Mouse (Mus musculus) granulocyte monocyte progenitor cell, adult 5-6 weeks (primary cell): Measurements from ENCODE around the gene Edf1. TPM values are rescaled to one million over a fixed set of nuclear protein-coding genes. Genes with fewer than 3 reads are reported as not detected.

Experiments used
- total RNA-seq, 2 experiments: library from RNA; stranded (forward) in 1 of 2; stranded (reverse) in 1 of 2; fragments of 200-712, 200-1000 nt in 1 of 2; fragments of >200 nt in 1 of 2; fragmentation: Nextera tagmentation in 1 of 2; gene quantifications; 2 replicates each; pipeline ENCODE4 v1.2.3; 2014 to 2017

The Edf1 gene
- total RNA-seq, 2 experiments from 2014 or later, result 107 to 134 TPM

Other genes with a start within 250 kb of the Edf1 start
Only the 30 nearest of the 33 such genes appear.
- 15.2 and 34.8 TPM in 2 replicates for gene Dpp7, start 201.5 kb upstream of the Edf1 start, total RNA-seq (2014; fragmentation: Nextera tagmentation)
- 11.9 and 16.9 TPM in 2 replicates for gene Dpp7, start 201.5 kb upstream of the Edf1 start, total RNA-seq (2017)
- gene Uap1l1, start 192.2 kb upstream of the Edf1 start, total RNA-seq (2014; fragmentation: Nextera tagmentation), result 55.6 and 58.1 TPM in 2 replicates
- 13.8 and 18.4 TPM in 2 replicates for gene Uap1l1, start 192.2 kb upstream of the Edf1 start, total RNA-seq (2017)
- 4.5 and 17.1 TPM in 2 replicates for gene Sapcd2, start 185.5 kb upstream of the Edf1 start, total RNA-seq (2014; fragmentation: Nextera tagmentation)
- gene Sapcd2, start 185.5 kb upstream of the Edf1 start, total RNA-seq (2017), result 7.8 and 17.3 TPM in 2 replicates
- gene Entpd2, start 162.0 kb upstream of the Edf1 start, total RNA-seq (2014; fragmentation: Nextera tagmentation), result not detected in 2 replicates
- not detected in 2 replicates for gene Entpd2, start 162.0 kb upstream of the Edf1 start, total RNA-seq (2017)
- not detected in 2 replicates for gene Npdc1, start 158.5 kb upstream of the Edf1 start, total RNA-seq (2014; fragmentation: Nextera tagmentation)
- gene Npdc1, start 158.5 kb upstream of the Edf1 start, total RNA-seq (2017), result not detected in 2 replicates
- 34.5 and 38.8 TPM in 2 replicates for gene Fut7, start 134.6 kb upstream of the Edf1 start, total RNA-seq (2014; fragmentation: Nextera tagmentation)
- gene Fut7, start 134.6 kb upstream of the Edf1 start, total RNA-seq (2017), result 24.8 and 27.3 TPM in 2 replicates
- 54.8 and 56.4 TPM in 2 replicates for gene Abca2, start 129.1 kb upstream of the Edf1 start, total RNA-seq (2014; fragmentation: Nextera tagmentation)
- 21.0 and 23.1 TPM in 2 replicates for gene Abca2, start 129.1 kb upstream of the Edf1 start, total RNA-seq (2017)
- not detected in 2 replicates for gene Clic3, start 101.0 kb upstream of the Edf1 start, total RNA-seq (2014; fragmentation: Nextera tagmentation)
- gene Clic3, start 101.0 kb upstream of the Edf1 start, total RNA-seq (2017), result 1.4 TPM in 1 of 2 replicates, not detected in the other
- 29.1 and 39.4 TPM in 2 replicates for gene Paxx, start 96.8 kb upstream of the Edf1 start, total RNA-seq (2014; fragmentation: Nextera tagmentation)
- 20.2 and 32.5 TPM in 2 replicates for gene Paxx, start 96.8 kb upstream of the Edf1 start, total RNA-seq (2017)
- gene Ptgds, start 87.8 kb upstream of the Edf1 start, total RNA-seq (2014; fragmentation: Nextera tagmentation), result 3.5 and 4.2 TPM in 2 replicates
- 0.93 TPM in 1 of 2 replicates, not detected in the other for gene Ptgds, start 87.8 kb upstream of the Edf1 start, total RNA-seq (2017)
- gene Lcn12, start 63.9 kb upstream of the Edf1 start, total RNA-seq (2014; fragmentation: Nextera tagmentation), result not detected in 2 replicates
- not detected in 2 replicates for gene Lcn12, start 63.9 kb upstream of the Edf1 start, total RNA-seq (2017)
- 30.4 and 55.0 TPM in 2 replicates for gene Fbxw5, start 57.1 kb upstream of the Edf1 start, total RNA-seq (2014; fragmentation: Nextera tagmentation)
- 23.9 and 31.4 TPM in 2 replicates for gene Fbxw5, start 57.1 kb upstream of the Edf1 start, total RNA-seq (2017)
- gene C8g, start 56.1 kb upstream of the Edf1 start, total RNA-seq (2014; fragmentation: Nextera tagmentation), result 6.0 TPM in 1 of 2 replicates, not detected in the other
- 1.5 and 1.6 TPM in 2 replicates for gene C8g, start 56.1 kb upstream of the Edf1 start, total RNA-seq (2017)
- 17.3 and 18.2 TPM in 2 replicates for gene Traf2, start 10.9 kb upstream of the Edf1 start, total RNA-seq (2014; fragmentation: Nextera tagmentation)
- gene Traf2, start 10.9 kb upstream of the Edf1 start, total RNA-seq (2017), result 13.9 and 15.9 TPM in 2 replicates
- gene Mamdc4, start 17.0 kb downstream of the Edf1 start, total RNA-seq (2014; fragmentation: Nextera tagmentation), result 1.5 and 3.4 TPM in 2 replicates
- 1.2 and 66.7 TPM in 2 replicates for gene Mamdc4, start 17.0 kb downstream of the Edf1 start, total RNA-seq (2017)
- 62.5 and 89.4 TPM in 2 replicates for gene Phpt1, start 17.4 kb downstream of the Edf1 start, total RNA-seq (2014; fragmentation: Nextera tagmentation)
- 5.9 and 46.2 TPM in 2 replicates for gene Phpt1, start 17.4 kb downstream of the Edf1 start, total RNA-seq (2017)
- not detected in 2 replicates for gene Ajm1, start 23.9 kb downstream of the Edf1 start, total RNA-seq (2014; fragmentation: Nextera tagmentation)
- 0.39 TPM in 1 of 2 replicates, not detected in the other for gene Ajm1, start 23.9 kb downstream of the Edf1 start, total RNA-seq (2017)
- 63.1 and 75.4 TPM in 2 replicates for gene Rabl6, start 50.7 kb downstream of the Edf1 start, total RNA-seq (2014; fragmentation: Nextera tagmentation)
- gene Rabl6, start 50.7 kb downstream of the Edf1 start, total RNA-seq (2017), result 61.3 and 71.0 TPM in 2 replicates
- gene Ccdc183, start 59.8 kb downstream of the Edf1 start, total RNA-seq (2014; fragmentation: Nextera tagmentation), result not detected in 2 replicates
- not detected in 2 replicates for gene Ccdc183, start 59.8 kb downstream of the Edf1 start, total RNA-seq (2017)
- 11.4 and 27.3 TPM in 2 replicates for gene Tmem141, start 64.2 kb downstream of the Edf1 start, total RNA-seq (2014; fragmentation: Nextera tagmentation)
- gene Tmem141, start 64.2 kb downstream of the Edf1 start, total RNA-seq (2017), result 25.0 and 31.5 TPM in 2 replicates
- gene Fcna, start 70.2 kb downstream of the Edf1 start, total RNA-seq (2014; fragmentation: Nextera tagmentation), result not detected in 2 replicates
- gene Fcna, start 70.2 kb downstream of the Edf1 start, total RNA-seq (2017), result 2.0 TPM in 1 of 2 replicates, not detected in the other
- not detected in 2 replicates for gene Lcn8, start 95.3 kb downstream of the Edf1 start, total RNA-seq (2014; fragmentation: Nextera tagmentation)
- not detected in 2 replicates for gene Lcn8, start 95.3 kb downstream of the Edf1 start, total RNA-seq (2017)
- not detected in 2 replicates for gene Lcn5, start 100.1 kb downstream of the Edf1 start, total RNA-seq (2014; fragmentation: Nextera tagmentation)
- gene Lcn5, start 100.1 kb downstream of the Edf1 start, total RNA-seq (2017), result not detected in 2 replicates
- not detected in 2 replicates for gene Lcn6, start 118.9 kb downstream of the Edf1 start, total RNA-seq (2014; fragmentation: Nextera tagmentation)
- gene Lcn6, start 118.9 kb downstream of the Edf1 start, total RNA-seq (2017), result not detected in 2 replicates
- gene Lcn10, start 124.9 kb downstream of the Edf1 start, total RNA-seq (2014; fragmentation: Nextera tagmentation), result not detected in 2 replicates
- not detected in 2 replicates for gene Lcn10, start 124.9 kb downstream of the Edf1 start, total RNA-seq (2017)
- gene Obp2a, start 142.2 kb downstream of the Edf1 start, total RNA-seq (2014; fragmentation: Nextera tagmentation), result not detected in 2 replicates
- not detected in 2 replicates for gene Obp2a, start 142.2 kb downstream of the Edf1 start, total RNA-seq (2017)
- 12.2 and 20.9 TPM in 2 replicates for gene Bmyc, start 148.9 kb downstream of the Edf1 start, total RNA-seq (2014; fragmentation: Nextera tagmentation)
- 4.9 and 9.2 TPM in 2 replicates for gene Bmyc, start 148.9 kb downstream of the Edf1 start, total RNA-seq (2017)
- gene Obp2b, start 179.2 kb downstream of the Edf1 start, total RNA-seq (2014; fragmentation: Nextera tagmentation), result not detected in 2 replicates
- gene Obp2b, start 179.2 kb downstream of the Edf1 start, total RNA-seq (2017), result not detected in 2 replicates
- gene Lcn3, start 207.7 kb downstream of the Edf1 start, total RNA-seq (2014; fragmentation: Nextera tagmentation), result not detected in 2 replicates
- gene Lcn3, start 207.7 kb downstream of the Edf1 start, total RNA-seq (2017), result not detected in 2 replicates
- gene Lcn11, start 219.2 kb downstream of the Edf1 start, total RNA-seq (2014; fragmentation: Nextera tagmentation), result not detected in 2 replicates
- gene Lcn11, start 219.2 kb downstream of the Edf1 start, total RNA-seq (2017), result not detected in 2 replicates